In genomic region chr3:20366558-20367522, GRCm38 (mm10) we compare ENCODE assay signal across 9 mouse cellular contexts. TPM values are rescaled to one million over a fixed set of nuclear protein-coding genes. Genes with fewer than 3 reads are reported as not detected.
A peak's percentile ranks its signal among the peaks of the same experiment; 100 is the strongest.
DNase-seq lines count a peak whose midpoint lies in the region; ATAC-seq lines count a peak whose summit lies in the region.
"Had no signal": no experiment of that assay in that cellular context is flagged by ENCODE, and none has a peak within 500 bp of the region (broad histone marks: within the 10 kb centered on the region; RNA-seq: fewer than 3 reads in every experiment).

Gene Agtr1b (minus strand): TSS chr3:20367177.

- 0 out of 2 replicates have a peak, but pooled peaks cover 5% of the 10 kb centered on the region for H3K4me1 ChIP-seq in kidney, embryonic 15.5 days
- no peaks in the 10 kb centered on the region for H3K4me1 ChIP-seq in embryonic facial prominence, embryonic 14.5 days (ENCODE audit: control insufficient read depth, insufficient read depth, low read length)
- peaks cover 5% of the 10 kb centered on the region; the same call in 1 of the 2 replicates for H3K4me1 ChIP-seq in intestine, embryonic 15.5 days (replicated peaks)
- H3K4me1 ChIP-seq in neural tube, embryonic 11.5 days (ENCODE audit: control insufficient read depth, insufficient read depth, low read length) = 0 out of 2 replicates have a peak, but pooled peaks cover 5% of the 10 kb centered on the region

- WGBS in kidney, embryonic 15.5 days = 9% methylated on average over 19 of the region's 19 CpGs
- 10% methylated on average over 19 of the region's 19 CpGs for WGBS in embryonic facial prominence, embryonic 14.5 days
- 9% methylated on average over 19 of the region's 19 CpGs for WGBS in intestine, embryonic 15.5 days
- WGBS in neural tube, embryonic 11.5 days = 12% methylated on average over 19 of the region's 19 CpGs

- peak; percentile 96 for ATAC-seq in kidney, embryonic 15.5 days (replicated peaks; ENCODE audit: low FRiP score)
- ATAC-seq in embryonic facial prominence, embryonic 14.5 days (ENCODE audit: low read depth) = peak; percentile 86
- peak; percentile 80 for ATAC-seq in intestine, embryonic 15.5 days
- peak; percentile 71 for ATAC-seq in neural tube, embryonic 11.5 days (ENCODE audit: insufficient read depth, low FRiP score, low TSS enrichment)

- no peaks in the 10 kb centered on the region for H3K27me3 ChIP-seq in kidney, embryonic 15.5 days
- H3K27me3 ChIP-seq in embryonic facial prominence, embryonic 14.5 days (replicated peaks; ENCODE audit: control insufficient read depth, insufficient read depth, low read length) = no peaks in the 10 kb centered on the region
- no peaks in the 10 kb centered on the region for H3K27me3 ChIP-seq in intestine, embryonic 15.5 days (replicated peaks)
- no peaks in the 10 kb centered on the region for H3K27me3 ChIP-seq in neural tube, embryonic 11.5 days (ENCODE audit: control insufficient read depth, insufficient read depth, low read length)

- no peaks in the 10 kb centered on the region for H3K9me3 ChIP-seq in kidney, embryonic 15.5 days (replicated peaks)
- H3K9me3 ChIP-seq in embryonic facial prominence, embryonic 14.5 days (ENCODE audit: control insufficient read depth, low read length) = no peaks in the 10 kb centered on the region
- no peaks in the 10 kb centered on the region for H3K9me3 ChIP-seq in intestine, embryonic 15.5 days
- no peaks in the 10 kb centered on the region for H3K9me3 ChIP-seq in neural tube, embryonic 11.5 days (ENCODE audit: control insufficient read depth, low read length)

- no peak within 1 kb of the TSS for H3K9ac ChIP-seq in kidney, embryonic 15.5 days
- no peak within 1 kb of the TSS for H3K9ac ChIP-seq in embryonic facial prominence, embryonic 14.5 days (ENCODE audit: low read depth, low read length)
- H3K9ac ChIP-seq in intestine, embryonic 15.5 days = peak within 1 kb of the TSS; percentile 26; the same call in 1 of the 2 replicates
- H3K9ac ChIP-seq in neural tube, embryonic 11.5 days (ENCODE audit: low read length) = peak within 1 kb of the TSS; percentile 41; the same call in 1 of the 2 replicates

- no peaks in the 10 kb centered on the region for H3K36me3 ChIP-seq in kidney, embryonic 15.5 days
- no peaks in the 10 kb centered on the region for H3K36me3 ChIP-seq in embryonic facial prominence, embryonic 14.5 days (ENCODE audit: control insufficient read depth, insufficient read depth, low read length)
- no peaks in the 10 kb centered on the region for H3K36me3 ChIP-seq in intestine, embryonic 15.5 days
- no peaks in the 10 kb centered on the region for H3K36me3 ChIP-seq in neural tube, embryonic 11.5 days (ENCODE audit: control insufficient read depth, insufficient read depth, low read length)

- peak within 1 kb of the TSS; percentile 53 for H3K4me2 ChIP-seq in kidney, embryonic 15.5 days
- peak within 1 kb of the TSS; percentile 58 for H3K4me2 ChIP-seq in embryonic facial prominence, embryonic 14.5 days (ENCODE audit: low read depth, low read length)
- peak within 1 kb of the TSS; percentile 57 for H3K4me2 ChIP-seq in intestine, embryonic 15.5 days (replicated peaks)
- peak within 1 kb of the TSS; percentile 39 for H3K4me2 ChIP-seq in neural tube, embryonic 11.5 days (ENCODE audit: low read depth)

- DNase-seq in kidney, adult 18-20 months = no peak
- peak; percentile 59 for DNase-seq in adrenal gland, adult 2 months
- DNase-seq in embryonic facial prominence, embryonic 14.5 days (ENCODE audit: low spot score) = peak; percentile 64
- DNase-seq in neural tube, embryonic 11.5 days (ENCODE audit: low spot score) = peak; percentile 38
- DNase-seq in thymus, postnatal 4 days = no peak
- no peak for DNase-seq in adipocyte (ENCODE audit: low spot score)

- H3K4me3 ChIP-seq in kidney, embryonic 15.5 days (replicated peaks) = peak within 1 kb of the TSS; percentile 31
- peak within 1 kb of the TSS; percentile 28 for H3K4me3 ChIP-seq in embryonic facial prominence, embryonic 14.5 days (ENCODE audit: low read depth, low read length)
- H3K4me3 ChIP-seq in intestine, embryonic 15.5 days (replicated peaks) = peak within 1 kb of the TSS; percentile 23; the same call in 1 of the 2 replicates
- H3K4me3 ChIP-seq in neural tube, embryonic 11.5 days (ENCODE audit: low read depth, low read length) = peak within 1 kb of the TSS; percentile 13; the same call in 1 of the 2 replicates

- no peak within 1 kb of the TSS for H3K27ac ChIP-seq in kidney, embryonic 15.5 days
- H3K27ac ChIP-seq in embryonic facial prominence, embryonic 14.5 days (replicated peaks; ENCODE audit: low read depth, low read length) = no peak within 1 kb of the TSS
- no peak within 1 kb of the TSS for H3K27ac ChIP-seq in intestine, embryonic 15.5 days
- H3K27ac ChIP-seq in neural tube, embryonic 11.5 days (ENCODE audit: low read depth, low read length) = no peak within 1 kb of the TSS

RNA-seq across cellular contexts. Expression of gene Agtr1b, which starts in this region (rescaled TPM):
- 0.48 and 0.87 TPM in 2 replicates for polyA plus RNA-seq in kidney, embryonic 15.5 days (2015; fragmentation: Nextera tagmentation; extraction: Ambion mirVana)
- 10 to 100 TPM in 1 of 2 experiments, 1 to 10 TPM in 1; 8.9 to 11.9 TPM for total RNA-seq in adrenal gland, adult 2 months (2021)
- 5.5 and 7.0 TPM in 2 replicates for polyA plus RNA-seq in adrenal gland, adult 2 months (2012; rRNA removed)
- 0.40 and 0.46 TPM in 2 replicates for polyA plus RNA-seq in embryonic facial prominence, embryonic 14.5 days (2014; fragmentation: Nextera tagmentation; extraction: Ambion mirVana)
- polyA plus RNA-seq in intestine, embryonic 15.5 days (2015; fragmentation: Nextera tagmentation; extraction: Ambion mirVana) = 0.49 and 0.79 TPM in 2 replicates
- polyA plus RNA-seq in neural tube, embryonic 11.5 days (2014; fragmentation: Nextera tagmentation; extraction: Ambion mirVana) = not detected in 2 replicates
- polyA plus RNA-seq: spleen, adult 2 months had no signal

Comparison
In these comparisons a context has a peak if more than half of its experiments do, and no peak if none do; other contexts are left out.
1. Peak in ATAC-seq, H3K4me3 ChIP-seq and H3K4me2 ChIP-seq in kidney, embryonic 15.5 days; RNA of the gene not detected or under 1 TPM.
2. Peak in DNase-seq, ATAC-seq, H3K4me3 ChIP-seq and H3K4me2 ChIP-seq in embryonic facial prominence, embryonic 14.5 days; RNA of the gene not detected or under 1 TPM.
3. Peak in ATAC-seq, H3K4me3 ChIP-seq, H3K9ac ChIP-seq and H3K4me2 ChIP-seq in intestine, embryonic 15.5 days; RNA of the gene not detected or under 1 TPM.
4. Peak in DNase-seq, ATAC-seq, H3K4me3 ChIP-seq, H3K9ac ChIP-seq and H3K4me2 ChIP-seq in neural tube, embryonic 11.5 days; RNA of the gene not detected or under 1 TPM.